Mouse (Mus musculus): ENCODE results near the gene Insc. TPM values are rescaled to one million over a fixed set of nuclear protein-coding genes. Genes with fewer than 3 reads are reported as not detected.

Gene Insc
- total RNA-seq, 2 experiments from 2014 or later = 1.8 to 2.2 TPM

- no peak for TF ChIP-seq CTCF (IDR thresholded peaks at IDR 0.05)
- no peak for DNase-seq (ENCODE audit: extremely low spot score in 1 of 2, low spot score in 2 of 2)
- intact Hi-C loops (cut with DNase I) = no loop called here
- no peak overlapping the region for H3K27ac ChIP-seq
- no peak overlapping the region for H3K4me3 ChIP-seq
These were observed 93.8 kb downstream of the Insc start for GRCm38 (mm10) chr7:114837268-114837667.

- intact Hi-C loops (cut with DNase I) = no loop called here
- H3K27ac ChIP-seq = no peak overlapping the region
- DNase-seq (ENCODE audit: extremely low spot score in 1 of 2, low spot score in 2 of 2) = no peak
- no peak for TF ChIP-seq CTCF (IDR thresholded peaks at IDR 0.05)
- no peak overlapping the region for H3K4me3 ChIP-seq
These were observed 96.7 kb downstream of the Insc start for GRCm38 (mm10) chr7:114840029-114840745.

GRCm38 (mm10) chr7:114842644-114843211 lies 99.2 kb downstream of the Insc start:
- no peak overlapping the region for H3K27ac ChIP-seq
- intact Hi-C loops (cut with DNase I) = no loop called here
- TF ChIP-seq CTCF (IDR thresholded peaks at IDR 0.05) = no peak
- DNase-seq (ENCODE audit: extremely low spot score in 1 of 2, low spot score in 2 of 2) = no peak
- no peak overlapping the region for H3K4me3 ChIP-seq

GRCm38 (mm10) chr7:114847179-114847578 lies 103.7 kb downstream of the Insc start:
- no peak for DNase-seq (ENCODE audit: extremely low spot score in 1 of 2, low spot score in 2 of 2)

GRCm38 (mm10) chr7:114852387-114852786 lies 108.9 kb downstream of the Insc start:
- intact Hi-C loops (cut with DNase I) = no loop called here
- no peak for TF ChIP-seq CTCF (IDR thresholded peaks at IDR 0.05)
- no peak overlapping the region for H3K4me3 ChIP-seq
- no peak overlapping the region for H3K27ac ChIP-seq
- DNase-seq (ENCODE audit: extremely low spot score in 1 of 2, low spot score in 2 of 2) = no peak

More at GRCm38 (mm10) chr7:114847179-114847578, 103.7 kb downstream of the Insc start:
- no peak overlapping the region for H3K4me3 ChIP-seq
- intact Hi-C loops (cut with DNase I) = no loop called here
- no peak overlapping the region for H3K27ac ChIP-seq
- no peak for TF ChIP-seq CTCF (IDR thresholded peaks at IDR 0.05)

- TF ChIP-seq CTCF (IDR thresholded peaks at IDR 0.05) = no peak
- intact Hi-C loops (cut with DNase I) = no loop called here
These were observed 110.7 kb downstream of the Insc start for GRCm38 (mm10) chr7:114854169-114854568.

GRCm38 (mm10) chr7:114860858-114861523 lies 117.5 kb downstream of the Insc start:
- no peak for DNase-seq (ENCODE audit: extremely low spot score in 1 of 2, low spot score in 2 of 2)
- Histone ChIP-seq H3K4me3 (no peak overlapping the region), H3K27ac (no peak overlapping the region)
- intact Hi-C loops (cut with DNase I) = no loop called here
- no peak; the same call in 1 of the 2 replicates for TF ChIP-seq CTCF (IDR thresholded peaks at IDR 0.05)

More at GRCm38 (mm10) chr7:114854169-114854568, 110.7 kb downstream of the Insc start:
- DNase-seq (ENCODE audit: extremely low spot score in 1 of 2, low spot score in 2 of 2) = no peak
- no peak overlapping the region for H3K4me3 ChIP-seq
- H3K27ac ChIP-seq = no peak overlapping the region

GRCm38 (mm10) chr7:114873315-114874012 lies 130.0 kb downstream of the Insc start:
- DNase-seq (ENCODE audit: extremely low spot score in 1 of 2, low spot score in 2 of 2) = no peak

GRCm38 (mm10) chr7:114874032-114874441 lies 130.5 kb downstream of the Insc start:
- intact Hi-C loops (cut with DNase I) = loop anchor here (1.0 kb wide), 1 partner anchor 1166 kb away; no protein-coding TSS in a partner anchor
- Histone ChIP-seq H3K27ac (no peak overlapping the region), H3K4me3 (no peak overlapping the region)
- peak; percentile 46 for TF ChIP-seq CTCF (IDR thresholded peaks at IDR 0.05)
- DNase-seq (ENCODE audit: extremely low spot score in 1 of 2, low spot score in 2 of 2) = peak; percentile 29 to 31

More at GRCm38 (mm10) chr7:114873315-114874012, 130.0 kb downstream of the Insc start:
- no peak for TF ChIP-seq CTCF (IDR thresholded peaks at IDR 0.05)
- H3K27ac ChIP-seq = no peak overlapping the region
- intact Hi-C loops (cut with DNase I) = loop anchor here (1.0 kb wide), 1 partner anchor 1167 kb away; no protein-coding TSS in a partner anchor
- H3K4me3 ChIP-seq = no peak overlapping the region

GRCm38 (mm10) chr7:114874579-114874978 lies 131.1 kb downstream of the Insc start:
- Histone ChIP-seq H3K27ac (no peak overlapping the region), H3K4me3 (no peak overlapping the region)
- DNase-seq (ENCODE audit: extremely low spot score in 1 of 2, low spot score in 2 of 2) = no peak
- intact Hi-C loops (cut with DNase I) = loop anchor here (1.0 kb wide), 1 partner anchor 1166 kb away; no protein-coding TSS in a partner anchor
- TF ChIP-seq CTCF (IDR thresholded peaks at IDR 0.05) = no peak

GRCm38 (mm10) chr7:114883602-114884001 lies 140.1 kb downstream of the Insc start:
- TF ChIP-seq CTCF (IDR thresholded peaks at IDR 0.05) = no peak
- Histone ChIP-seq H3K27ac (no peak overlapping the region), H3K4me3 (no peak overlapping the region)
- peak in 1 of 2 experiments; percentile 14 for DNase-seq (ENCODE audit: extremely low spot score in 1 of 2, low spot score in 2 of 2)
- intact Hi-C loops (cut with DNase I) = no loop called here
